Mouse (Mus musculus) adrenal gland, postnatal 0 days (tissue): ENCODE measurements around the gene Mylk2. TPM values are rescaled to one million over a fixed set of nuclear protein-coding genes. Genes with fewer than 3 reads are reported as not detected.

Experiments used
- microRNA-seq: library from miRNA; unstranded; fragments of <30 nt; microRNA quantifications from one replicate; pipeline ENCODE4, GENCODE M21; 2016; ENCODE audit warnings: borderline replicate concordance; ENCODE audit not compliant: insufficient number of aligned reads
- polyA plus RNA-seq: library from polyadenylated mRNA; unstranded; fragments of >200 nt; fragmentation: Nextera tagmentation; extraction: Ambion mirVana; gene quantifications from 2 replicates; pipeline ENCODE4 v1.2.1, GENCODE M21; 2015

Gene Mylk2
- 0.05 and 0.72 TPM in 2 replicates for polyA plus RNA-seq

DNA sequence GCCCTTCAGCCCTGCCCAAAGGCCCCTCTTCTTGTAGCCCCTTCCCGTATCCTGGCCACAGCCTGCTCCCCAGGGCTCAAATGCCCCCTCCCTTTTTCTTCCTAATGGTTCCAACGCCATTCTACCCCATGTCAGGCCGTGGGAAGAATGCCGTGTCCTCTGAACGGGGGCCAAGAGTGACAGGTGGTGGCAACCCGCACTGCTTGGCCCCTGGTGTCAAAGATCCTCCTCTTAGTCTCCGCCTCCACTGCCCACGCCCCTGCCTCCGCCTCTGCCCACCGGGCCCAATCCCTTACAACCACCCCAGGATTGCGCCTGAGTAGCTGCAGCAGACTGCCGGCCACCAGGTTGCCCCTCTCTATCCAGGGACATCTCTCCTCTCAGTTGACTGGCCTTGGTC lies at the start of gene Mylk2:
Gene Mylk2, plus strand, starts transcription at position 322 of the 400 bp plus-strand sequence.

GRCm38 (mm10) chr2:152933048-152933447 lies 21.9 kb downstream of the Mylk2 start, which contains the start of gene Foxs1:
Gene Foxs1 (minus strand): TSS chr2:152933208.

GRCm38 (mm10) chr2:152951065-152951849 lies 40.1 kb downstream of the Mylk2 start, which contains the start of gene Dusp15:
Gene Dusp15 (minus strand): TSS chr2:152951698.

GRCm38 (mm10) chr2:152962091-152962793 lies 51.1 kb downstream of the Mylk2 start, which contains the start of gene Ttll9:
Gene Ttll9 (plus strand): TSS chr2:152962485.

Small RNA genes lying within 50 kb of the gene (microRNA-seq; reads per million reads assigned to microRNA genes)
- not detected for gene Mir5622

Other genes starting within 250 kb of the Mylk2 start
- 141 and 183 TPM in 2 replicates for gene H13, start 241.9 kb upstream of the Mylk2 start, polyA plus RNA-seq
- gene Mcts2, start 224.3 kb upstream of the Mylk2 start, polyA plus RNA-seq, result 52.4 and 57.4 TPM in 2 replicates
- 91.1 and 97.3 TPM in 2 replicates for gene Id1, start 175.1 kb upstream of the Mylk2 start, polyA plus RNA-seq
- 10.2 and 12.2 TPM in 2 replicates for gene Cox4i2, start 157.2 kb upstream of the Mylk2 start, polyA plus RNA-seq
- gene Bcl2l1, start 79.6 kb upstream of the Mylk2 start, polyA plus RNA-seq, result 59.1 and 59.8 TPM in 2 replicates
- gene Tpx2, start 63.4 kb upstream of the Mylk2 start, polyA plus RNA-seq, result 17.0 and 17.4 TPM in 2 replicates
- 6.2 and 8.1 TPM in 2 replicates for gene Foxs1, start 21.9 kb downstream of the Mylk2 start, polyA plus RNA-seq
- 0.83 and 0.95 TPM in 2 replicates for gene Dusp15, start 40.3 kb downstream of the Mylk2 start, polyA plus RNA-seq
- gene Ttll9, start 51.1 kb downstream of the Mylk2 start, polyA plus RNA-seq, result 0.51 and 0.55 TPM in 2 replicates
- gene Pdrg1, start 104.1 kb downstream of the Mylk2 start, polyA plus RNA-seq, result 166 and 192 TPM in 2 replicates
- gene Xkr7, start 120.5 kb downstream of the Mylk2 start, polyA plus RNA-seq, result 0.26 and 0.54 TPM in 2 replicates
- gene Ccm2l, start 154.6 kb downstream of the Mylk2 start, polyA plus RNA-seq, result 0.60 and 2.6 TPM in 2 replicates
- gene Hck, start 197.1 kb downstream of the Mylk2 start, polyA plus RNA-seq, result 6.3 and 7.4 TPM in 2 replicates
- gene Tm9sf4, start 250.0 kb downstream of the Mylk2 start, polyA plus RNA-seq, result 41.1 and 61.7 TPM in 2 replicates